Mouse (Mus musculus) MEL (cell line): Measurements from ENCODE around the gene Tent4a.

Experiments used
- BHLHE40 ChIP-seq: IDR thresholded peaks from 2 replicates; pipeline ENCODE4 v1.6.1; 2012; ENCODE audit warnings: low read depth, mild to moderate bottlenecking, inconsistent platforms, low read length, improper control_type of control experiment, borderline replicate concordance
- CTCF ChIP-seq, 3 experiments: IDR thresholded peaks in 2 of 3; conservative IDR thresholded peaks in 1 of 3; 2 replicates each; pipeline ENCODE4 v1.5.1; 2011 to 2012; ENCODE audit warnings: low read length in 3 of 3, low read depth in 2 of 3, mild to moderate bottlenecking in 2 of 3, improper control_type of control experiment in 1 of 3, inconsistent platforms in 1 of 3, mixed read lengths in 1 of 3, moderate library complexity in 1 of 3; ENCODE audit not compliant: control insufficient read depth in 1 of 3, insufficient read depth in 1 of 3, poor library complexity in 1 of 3, severe bottlenecking in 1 of 3
- EP300 ChIP-seq, 2 experiments: IDR thresholded peaks; 2 replicates each; pipeline ENCODE4 v1.6.1; 2011; ENCODE audit warnings: improper control_type of control experiment in 2 of 2, low read length in 2 of 2, low read depth in 1 of 2, mild to moderate bottlenecking in 1 of 2
- GATA1 ChIP-seq: IDR thresholded peaks from 2 replicates; pipeline ENCODE4 v1.6.1; 2011; ENCODE audit warnings: low read depth, low read length, improper control_type of control experiment
- POLR2A ChIP-seq, 2 experiments: IDR thresholded peaks; 2 replicates each; pipeline ENCODE4 v1.6.1; 2011 to 2012; ENCODE audit warnings: low read length in 2 of 2, mild to moderate bottlenecking in 2 of 2, control low read depth in 1 of 2, improper control_type of control experiment in 1 of 2, low read depth in 1 of 2, moderate library complexity in 1 of 2; ENCODE audit not compliant: control insufficient read depth in 1 of 2, insufficient read depth in 1 of 2, poor library complexity in 1 of 2
- RAD21 ChIP-seq: IDR thresholded peaks from 2 replicates; pipeline ENCODE4 v1.6.1; 2011; ENCODE audit warnings: mild to moderate bottlenecking, low read depth, low read length, improper control_type of control experiment
- TBP ChIP-seq: IDR thresholded peaks from 2 replicates; pipeline ENCODE4 v1.8.0; 2011; ENCODE audit warnings: low read depth, low read length, improper control_type of control experiment

GRCm38 (mm10) chr13:69550831-69551230 lies 16.4 kb upstream of the Tent4a start:
- TF ChIP-seq POLR2A (IDR thresholded peaks at IDR 0.05; ENCODE audit: control insufficient read depth in 1 of 2, insufficient read depth in 1 of 2, low read depth in 1 of 2, low read length in 2 of 2, poor library complexity in 1 of 2) (no peak), RAD21 (no peak), TBP (no peak), CTCF (IDR thresholded peaks at IDR 0.05 in 2 of 3, conservative IDR thresholded peaks at IDR 0.05 in 1 of 3; ENCODE audit: control insufficient read depth in 1 of 3, insufficient read depth in 1 of 3, low read depth in 2 of 3, low read length in 3 of 3, poor library complexity in 1 of 3, severe bottlenecking in 1 of 3) (no peak), BHLHE40 (no peak), EP300 (IDR thresholded peaks at IDR 0.05; ENCODE audit: low read depth in 1 of 2, low read length in 2 of 2) (no peak), GATA1 (no peak)
